Mouse (Mus musculus) thymus, postnatal 36 days (tissue): ENCODE data around the gene Pappa2.

ENCODE experiments used
- DNase-seq, 2 experiments: peaks; one replicate each; pipeline ENCODE4 v3.0.0; 2022; ENCODE audit warnings: mixed read lengths in 2 of 2

Pappa2 gene

GRCm38 (mm10) chr1:158897339-158897738, 83.0 kb downstream of the Pappa2 start:
- no peak for DNase-seq

GRCm38 (mm10) chr1:158894441-158894840, 85.8 kb downstream of the Pappa2 start:
- DNase-seq = no peak

GRCm38 (mm10) chr1:158875487-158875886, 104.8 kb downstream of the Pappa2 start:
- DNase-seq = no peak

DNA sequence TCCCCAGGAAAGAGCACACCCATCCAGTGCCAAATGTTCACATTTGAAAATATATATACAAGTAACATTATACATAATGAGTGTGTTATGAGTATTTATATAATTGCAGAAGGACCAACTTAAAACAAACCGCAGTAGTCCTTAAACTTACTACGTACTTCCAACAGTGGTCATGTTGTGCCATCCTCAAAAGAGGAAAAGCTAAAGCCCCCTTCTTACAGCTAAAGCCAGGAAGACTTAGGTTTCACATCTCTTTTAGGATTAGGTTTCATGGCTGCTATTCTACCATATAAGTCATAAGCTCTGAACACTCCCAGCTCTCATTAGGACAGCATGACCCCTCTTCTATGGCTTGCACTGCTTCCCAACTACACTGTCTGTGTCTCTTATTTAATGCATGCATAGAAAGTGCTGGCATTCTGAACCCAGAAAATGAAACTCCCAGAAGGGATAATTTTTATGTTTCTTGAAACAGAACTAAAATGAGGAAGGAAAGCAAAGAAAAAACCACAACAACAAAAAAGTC, 105.7 kb downstream of the Pappa2 start:
- DNase-seq = no peak

GRCm38 (mm10) chr1:158873631-158874030, 106.7 kb downstream of the Pappa2 start:
- no peak for DNase-seq

DNA sequence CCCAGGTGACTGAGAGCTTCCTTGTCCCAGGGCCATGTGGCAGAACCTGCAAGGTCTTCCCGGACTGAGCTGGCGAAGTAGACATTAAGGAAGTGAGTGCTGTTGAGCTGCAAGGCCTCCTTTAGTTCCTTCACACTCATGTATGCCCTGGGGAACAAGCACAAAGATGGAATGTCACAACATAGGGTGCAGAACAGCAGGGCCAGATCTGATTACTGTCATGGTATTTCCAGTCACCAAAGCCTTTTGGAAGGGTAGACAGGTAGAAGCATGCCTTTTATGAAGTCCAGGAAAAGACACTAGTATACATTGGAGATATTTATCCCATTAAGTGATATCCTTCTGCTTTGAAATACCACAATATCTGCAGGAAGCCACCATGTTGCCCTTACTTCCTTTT, 108.9 kb downstream of the Pappa2 start:
- no peak for DNase-seq

DNA sequence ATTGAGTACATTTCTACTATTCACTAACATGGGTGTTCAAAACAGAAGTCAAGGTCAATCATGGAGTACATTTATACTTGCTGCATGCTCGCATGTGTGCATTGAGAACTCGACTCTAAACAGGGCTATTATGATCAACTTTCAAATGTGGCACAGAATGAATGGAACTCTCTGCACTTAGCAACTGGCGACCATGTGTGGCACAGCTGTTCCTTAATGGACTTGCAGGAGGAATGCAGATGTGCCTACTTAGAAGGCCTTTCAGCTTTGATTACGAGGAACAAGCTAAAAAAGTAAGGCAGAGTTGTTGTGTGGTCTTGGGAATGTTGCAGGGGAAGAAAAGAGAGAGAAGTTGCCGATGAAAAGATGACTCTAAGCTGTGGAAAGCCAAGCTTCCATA, 120.1 kb downstream of the Pappa2 start:
- DNase-seq = no peak

GRCm38 (mm10) chr1:158853936-158854882, 126.1 kb downstream of the Pappa2 start:
- no peak for DNase-seq

DNA sequence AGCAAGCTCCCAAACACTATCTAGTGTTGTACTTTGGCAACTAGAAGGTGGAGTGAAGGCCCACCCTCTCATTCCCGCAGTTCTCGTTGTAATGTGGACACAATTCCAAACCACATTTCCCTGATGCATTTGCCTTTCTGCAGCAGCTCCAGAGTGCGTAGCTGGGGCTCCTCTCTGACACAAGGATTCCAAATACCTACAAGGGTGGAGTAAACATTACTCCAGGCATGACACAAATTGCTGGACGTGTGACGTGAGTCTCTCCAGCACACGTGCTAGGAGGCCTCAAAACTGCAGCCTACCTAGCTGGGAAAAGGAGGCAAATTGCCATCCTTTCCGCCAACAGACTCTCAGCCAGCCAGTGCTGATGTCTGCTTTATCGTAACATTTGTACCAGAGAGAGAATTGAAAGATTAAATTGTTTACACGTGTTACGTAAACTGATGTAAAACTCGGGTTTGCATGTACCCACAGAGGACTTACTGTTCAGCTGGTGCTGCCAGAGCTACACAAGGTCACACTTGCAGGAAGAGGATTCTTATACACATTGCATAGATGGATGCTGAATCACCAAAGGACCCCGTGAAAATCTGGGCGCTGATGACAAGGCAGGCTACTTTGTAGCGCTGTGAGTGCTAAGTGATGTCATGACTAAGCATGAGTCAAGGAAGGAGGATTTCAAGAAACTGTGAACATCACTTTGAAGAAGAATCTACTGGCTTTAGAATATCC, 127.3 kb downstream of the Pappa2 start:
- DNase-seq = no peak

GRCm38 (mm10) chr1:158850459-158850858, 129.8 kb downstream of the Pappa2 start:
- DNase-seq = no peak

DNA sequence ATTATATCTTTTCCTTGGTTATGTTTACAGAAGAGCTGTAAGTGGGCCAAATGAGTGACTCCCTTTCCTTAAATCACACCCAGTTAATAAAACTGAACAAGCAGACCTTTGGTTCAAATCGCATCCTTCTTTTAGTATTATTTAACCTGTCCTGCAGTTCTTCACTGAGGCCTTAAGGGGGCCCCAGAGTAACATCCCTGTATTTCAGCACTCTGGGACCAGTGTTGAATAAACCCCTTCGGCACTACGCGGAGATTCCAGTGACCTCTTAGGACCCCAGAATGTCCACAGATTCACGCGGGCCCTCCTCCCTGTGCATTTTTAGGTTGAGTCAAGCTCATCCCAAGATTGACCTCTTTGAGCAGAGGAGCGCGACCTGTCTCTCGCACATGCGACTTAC, 135.7 kb downstream of the Pappa2 start:
- DNase-seq = no peak

DNA sequence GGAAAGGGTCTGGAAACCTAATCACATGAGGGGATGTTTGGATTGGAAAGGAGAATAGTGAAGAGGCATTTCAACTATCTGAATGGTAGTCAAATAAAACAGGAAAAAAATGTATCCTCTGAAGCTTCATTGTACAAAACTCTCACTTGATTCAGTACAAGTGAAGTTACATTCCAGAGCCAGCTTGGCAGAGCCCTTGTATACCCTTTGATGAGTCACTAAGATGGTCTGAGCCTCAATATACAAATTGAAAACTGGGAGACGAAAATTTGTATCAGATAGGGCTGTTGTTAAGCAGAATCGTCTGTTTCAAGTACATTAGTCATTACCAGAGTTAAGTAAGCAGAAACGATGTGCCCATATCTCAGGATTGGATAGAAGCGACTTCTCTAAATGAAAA, 143.1 kb downstream of the Pappa2 start:
- DNase-seq = no peak

GRCm38 (mm10) chr1:158830152-158830551, 150.1 kb downstream of the Pappa2 start:
- no peak for DNase-seq

DNA sequence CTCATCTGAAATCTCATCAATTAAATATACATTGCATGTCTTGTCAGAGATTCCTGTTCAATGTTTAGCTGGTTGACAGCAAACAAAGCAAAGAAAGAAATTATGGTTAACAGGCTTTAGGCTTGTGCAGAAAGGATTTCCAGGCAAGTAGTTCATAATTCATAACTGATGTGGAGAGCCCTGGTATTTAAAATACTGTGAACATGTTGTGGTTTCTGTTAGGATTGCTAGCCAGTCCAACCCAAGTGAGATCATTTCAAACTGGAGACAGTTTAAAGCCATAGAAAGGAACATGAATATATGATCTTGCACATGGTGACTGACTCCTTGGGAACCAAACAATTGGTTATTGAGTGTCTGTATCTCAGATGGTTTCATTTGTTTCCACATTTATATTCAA, 152.4 kb downstream of the Pappa2 start:
- DNase-seq = no peak

- DNase-seq = no peak
Measured at GRCm38 (mm10) chr1:158819676-158820075, 160.6 kb downstream of the Pappa2 start.

- DNase-seq = no peak
Measured at GRCm38 (mm10) chr1:158816479-158816878, 163.8 kb downstream of the Pappa2 start.

GRCm38 (mm10) chr1:158811887-158812286, 168.4 kb downstream of the Pappa2 start:
- no peak for DNase-seq

DNA sequence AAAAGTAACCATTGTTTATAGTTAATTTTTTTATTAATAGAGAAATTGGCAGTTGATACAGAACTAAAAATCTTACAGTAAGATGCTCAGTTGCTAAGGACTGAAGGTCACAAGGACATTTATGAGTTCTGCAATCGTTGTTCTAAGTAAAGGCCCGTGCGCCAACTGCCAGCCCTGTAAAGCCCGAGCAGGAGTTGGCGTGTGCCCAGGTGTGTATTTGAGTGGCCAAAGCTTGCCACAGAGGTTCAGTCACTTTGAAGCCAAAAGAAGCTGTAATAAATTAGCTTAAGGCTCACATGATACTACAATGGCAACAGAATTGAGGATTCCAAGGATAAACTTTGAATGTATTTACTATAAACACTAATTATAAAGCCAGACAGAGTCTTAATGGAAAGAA, 204.8 kb downstream of the Pappa2 start:
- no peak for DNase-seq

DNA sequence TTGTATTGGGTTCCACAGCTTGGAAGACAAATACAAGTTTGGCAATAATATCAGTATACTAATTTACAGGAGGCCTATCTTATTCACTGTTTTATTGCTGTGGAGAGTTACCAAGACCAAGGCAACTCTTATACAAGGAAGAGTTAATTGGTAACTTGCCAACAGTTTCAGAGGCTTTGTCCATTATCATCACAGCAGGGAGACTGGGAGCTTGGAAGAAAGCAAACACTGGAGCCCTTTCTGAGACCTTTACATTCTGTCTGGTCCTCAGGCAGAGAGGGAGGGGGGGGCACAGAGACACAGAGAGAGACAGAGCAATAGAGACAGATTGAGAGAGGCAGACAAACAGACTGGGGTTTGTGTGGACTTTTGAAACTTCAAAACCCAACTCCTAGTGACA, 207.2 kb downstream of the Pappa2 start:
- DNase-seq = no peak

DNA sequence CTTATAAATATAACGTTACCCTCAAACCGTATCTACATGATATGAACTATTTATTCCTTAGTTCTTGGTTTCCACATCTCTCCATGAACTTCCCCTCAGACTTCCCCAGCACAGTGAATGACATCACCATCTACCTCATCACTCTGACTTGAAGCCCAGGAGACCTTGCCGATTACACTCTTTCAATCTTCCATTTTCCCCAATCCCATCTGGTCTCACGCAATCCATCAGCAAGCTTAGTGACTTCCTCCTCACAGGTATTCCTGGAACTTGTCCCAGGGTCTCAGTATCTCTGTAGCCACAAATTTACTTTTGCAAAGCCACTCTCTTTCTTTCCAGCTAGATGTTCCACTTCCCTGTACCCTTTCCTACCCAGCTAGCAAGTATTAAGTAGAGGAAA, 209.5 kb downstream of the Pappa2 start:
- DNase-seq = no peak

GRCm38 (mm10) chr1:158770036-158770655, 210.1 kb downstream of the Pappa2 start:
- no peak for DNase-seq

GRCm38 (mm10) chr1:158765842-158766241, 214.4 kb downstream of the Pappa2 start:
- DNase-seq = no peak

GRCm38 (mm10) chr1:158764727-158765126, 215.6 kb downstream of the Pappa2 start:
- DNase-seq = no peak
